Mouse (Mus musculus): Measurements from ENCODE around the gene Rabif.

Gene Rabif

DNA sequence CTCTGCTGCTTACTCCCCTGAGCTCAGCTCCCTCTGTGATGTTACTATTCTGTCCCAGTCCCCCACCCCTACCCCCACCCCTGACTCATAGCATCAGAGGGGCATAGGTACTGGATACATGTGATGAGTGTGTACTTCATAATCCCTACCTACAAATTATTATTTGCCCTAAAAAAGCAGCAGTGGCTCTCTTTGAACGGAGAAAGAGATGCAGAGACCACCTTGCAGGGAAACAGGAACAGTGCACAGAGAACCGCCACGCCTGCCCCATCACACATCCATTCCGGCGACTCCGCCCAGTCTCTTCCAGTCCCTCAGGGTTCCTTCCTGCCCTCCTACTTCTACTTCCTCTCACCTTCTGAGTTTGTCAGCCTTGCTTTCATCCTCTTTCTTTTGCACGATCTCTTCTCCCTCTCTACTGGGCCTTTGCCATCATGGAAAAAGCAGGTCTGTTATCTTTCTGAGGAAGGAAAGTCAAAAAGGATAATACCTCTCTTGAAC lies 55.2 kb downstream of the Rabif start, which contains the start of gene Mgat4e:
Gene Mgat4e (minus strand): TSS at position 51 of the 501 bp plus-strand sequence.
- no peak for DNase-seq (ENCODE audit: extremely low read depth, insufficient read length, low spot score)

GRCm38 (mm10) chr1:134551869-134552268 lies 57.4 kb downstream of the Rabif start:
- DNase-seq (ENCODE audit: extremely low read depth, insufficient read length, low spot score) = no peak

- no peak for DNase-seq (ENCODE audit: extremely low read depth, insufficient read length, low spot score)
Measured at GRCm38 (mm10) chr1:134552396-134552795, 57.9 kb downstream of the Rabif start.

DNA sequence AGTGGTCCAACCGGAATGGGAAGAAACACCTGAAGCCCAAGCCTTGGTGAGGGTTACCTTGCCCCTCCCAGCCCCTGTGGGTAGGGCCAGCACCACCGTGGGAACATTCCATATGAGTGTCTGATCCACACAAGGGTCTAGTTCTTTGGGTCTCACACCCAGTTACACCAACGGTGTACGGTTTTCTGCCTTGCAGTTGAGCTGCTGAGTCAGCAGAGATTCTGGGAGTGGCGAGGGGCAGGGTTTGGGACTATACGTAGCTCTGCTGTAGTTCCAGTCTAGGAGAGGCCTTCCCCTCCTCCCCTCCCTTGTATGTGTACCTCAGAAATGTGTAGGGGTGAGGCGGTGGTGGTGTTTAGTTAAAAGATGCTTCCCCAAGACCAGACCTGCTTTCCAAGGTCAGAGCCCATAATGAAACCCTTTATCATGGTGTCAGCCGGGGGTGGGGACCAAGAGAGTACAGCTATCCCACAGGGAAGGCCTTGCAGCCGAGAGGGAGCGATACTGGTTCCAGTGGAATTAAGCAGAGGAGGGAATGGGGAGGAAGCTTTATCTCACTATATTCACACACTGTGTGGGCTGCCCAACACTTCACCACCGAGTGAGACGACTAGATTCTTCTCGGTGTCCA lies 60.9 kb downstream of the Rabif start:
- no peak for DNase-seq (ENCODE audit: extremely low read depth, insufficient read length, low spot score)

GRCm38 (mm10) chr1:134555871-134556670 lies 61.6 kb downstream of the Rabif start:
- peak; percentile 9 for DNase-seq (ENCODE audit: extremely low read depth, insufficient read length, low spot score)

- peak; percentile 89 for DNase-seq (ENCODE audit: extremely low read depth, insufficient read length, low spot score)
Measured at GRCm38 (mm10) chr1:134556671-134557218, 62.3 kb downstream of the Rabif start.
